Mouse (Mus musculus) brain, embryonic 14.5 days (tissue): ENCODE results near the gene Mybpc3. TPM values are rescaled to one million over a fixed set of nuclear protein-coding genes. Genes with fewer than 3 reads are reported as not detected.

Experiments
- DNase-seq: peaks from one replicate; pipeline ENCODE4 v3.0.0-alpha.2; 2011; ENCODE audit warnings: low read depth
- CTCF ChIP-seq: fragments of 200-500 bp; IDR thresholded peaks from 2 replicates; pipeline ENCODE4 v1.5.1; 2012; ENCODE audit warnings: inconsistent platforms, mild to moderate bottlenecking, moderate library complexity, borderline replicate concordance; ENCODE audit not compliant: insufficient read depth, insufficient read length; ENCODE audit errors: extremely low read depth
- POLR2A ChIP-seq: fragments of 200-500 bp; IDR thresholded peaks from 2 replicates; pipeline ENCODE4 v1.6.1; 2012; ENCODE audit warnings: mild to moderate bottlenecking, inconsistent platforms, borderline replicate concordance; ENCODE audit not compliant: poor library complexity, insufficient read depth, insufficient read length, severe bottlenecking; ENCODE audit errors: extremely low read depth
- polyA plus RNA-seq: library from polyadenylated mRNA; depleted of rRNA; stranded (reverse); fragments of >200 nt; gene quantifications from 2 replicates; pipeline ENCODE4 v1.2.3, GENCODE M21; 2012

Mybpc3 gene
- polyA plus RNA-seq, 1 experiment: 0.03 TPM

DNA sequence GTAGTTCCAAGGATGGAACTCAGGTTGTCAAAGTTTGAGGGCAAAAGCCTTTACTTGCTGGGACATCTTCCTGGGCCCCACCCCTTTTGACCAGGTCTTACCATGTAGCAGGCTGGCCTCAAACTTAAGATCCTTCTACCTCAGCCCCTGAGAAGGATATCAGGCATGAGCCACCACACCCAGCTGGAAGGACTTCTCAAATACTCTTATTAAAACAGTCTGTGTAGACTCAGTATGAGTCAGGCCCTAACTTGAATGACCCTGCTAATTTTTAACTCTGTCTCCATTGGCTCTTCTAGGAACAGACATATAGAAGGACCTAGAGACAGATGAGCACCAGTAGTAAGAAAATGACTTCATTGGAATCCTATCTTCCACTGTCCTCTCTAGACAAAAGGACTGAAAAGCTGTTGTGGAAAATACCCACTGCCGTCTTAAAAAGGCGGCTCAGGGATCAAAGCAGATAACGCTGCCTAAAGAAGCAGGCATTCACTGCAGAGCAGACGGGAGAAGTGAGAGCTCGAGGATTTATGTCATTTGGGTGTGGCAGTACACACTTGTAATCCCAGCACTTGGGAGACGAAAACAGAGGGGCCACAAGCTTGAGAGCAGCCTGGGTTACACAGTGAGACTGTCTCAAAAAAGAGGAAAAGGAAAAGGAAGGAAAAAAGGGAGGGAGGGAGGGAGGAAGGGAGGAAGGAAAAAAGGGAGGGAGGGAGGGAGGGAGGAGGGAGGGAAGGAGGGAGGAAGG lies 39.2 kb downstream of the Mybpc3 start:
- TF ChIP-seq POLR2A (no peak), CTCF (no peak)
- DNase-seq: no peak

DNA sequence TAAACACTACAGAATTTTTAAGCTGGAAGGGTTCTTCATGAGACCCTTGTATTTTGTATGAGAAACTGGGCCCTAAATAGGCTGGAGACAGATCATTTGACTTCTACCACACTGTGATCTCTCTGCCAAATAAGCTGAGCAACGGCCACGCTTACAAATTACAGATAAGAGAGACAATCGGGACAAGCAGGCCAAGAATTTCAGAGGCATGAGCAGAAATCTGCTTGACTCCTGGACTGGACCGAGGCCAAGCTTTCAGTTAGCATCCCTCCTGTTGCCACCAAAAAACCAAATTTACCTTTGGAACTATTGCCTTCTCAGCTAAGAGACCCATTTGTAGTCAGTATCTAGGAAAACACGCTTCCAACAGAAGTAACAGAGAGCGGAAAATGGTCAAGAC lies 42.6 kb downstream of the Mybpc3 start:
- DNase-seq: no peak
- no peak for TF ChIP-seq POLR2A
- no peak for TF ChIP-seq CTCF

DNA sequence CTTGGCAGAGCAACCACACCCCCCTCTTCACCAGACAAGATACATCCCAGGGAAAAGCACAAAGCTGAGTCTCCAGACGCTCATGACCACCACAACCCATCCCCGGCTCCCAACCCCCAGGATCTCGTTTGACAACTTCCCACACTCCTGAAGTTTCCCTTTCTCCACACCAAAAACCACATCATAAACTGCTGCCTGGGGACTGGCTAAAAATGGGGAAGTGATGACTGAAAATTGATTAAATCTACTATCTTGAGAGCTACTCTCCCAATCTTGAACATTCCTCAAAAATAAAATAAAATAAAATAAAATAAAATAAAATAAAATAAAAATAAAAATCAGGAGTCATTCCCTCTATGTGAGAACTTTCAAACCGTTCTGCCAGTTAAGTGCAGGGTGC lies 45.0 kb downstream of the Mybpc3 start:
- no peak for DNase-seq
- no peak for TF ChIP-seq POLR2A
- TF ChIP-seq CTCF: no peak

DNA sequence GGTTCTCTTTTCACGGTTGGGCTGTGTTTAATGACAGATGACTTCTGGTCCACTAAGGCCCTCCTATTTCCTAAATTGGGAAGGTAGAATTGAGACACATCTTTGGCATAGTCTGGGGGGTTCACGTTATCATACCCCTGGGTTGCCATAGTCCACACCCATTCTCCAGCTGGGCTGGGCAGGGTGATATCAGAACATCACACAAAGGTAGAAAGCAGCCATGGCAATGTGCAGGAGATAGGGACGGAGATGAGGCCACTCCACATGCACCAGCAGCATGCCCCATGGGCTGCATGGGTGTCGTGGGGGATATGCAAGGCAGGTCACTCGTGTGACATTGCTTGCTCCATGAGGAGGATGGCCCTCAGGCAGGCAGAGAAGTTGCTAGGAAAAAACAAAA lies 45.6 kb downstream of the Mybpc3 start:
- no peak for TF ChIP-seq POLR2A
- no peak for DNase-seq

DNA sequence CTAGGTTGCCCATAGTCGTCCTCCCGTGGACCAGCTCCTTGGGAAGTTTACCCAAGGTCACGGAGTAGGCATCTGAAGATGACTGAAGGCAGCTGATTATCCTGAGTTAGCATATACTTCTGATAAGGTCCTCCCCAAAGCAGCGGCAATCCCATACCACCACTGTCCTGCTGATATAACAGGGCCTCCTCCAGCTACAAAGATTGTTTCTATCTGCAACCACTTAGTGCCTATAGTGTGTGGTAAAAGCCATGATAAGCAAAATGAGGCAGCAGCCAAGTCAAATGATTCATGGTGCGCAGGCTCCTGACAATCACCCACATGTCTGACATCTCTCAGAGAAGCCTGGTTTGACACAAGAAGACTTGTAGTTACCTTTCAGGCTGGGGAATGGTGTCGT lies 47.0 kb downstream of the Mybpc3 start:
- TF ChIP-seq POLR2A (no peak), CTCF (no peak)
- DNase-seq: no peak

DNA sequence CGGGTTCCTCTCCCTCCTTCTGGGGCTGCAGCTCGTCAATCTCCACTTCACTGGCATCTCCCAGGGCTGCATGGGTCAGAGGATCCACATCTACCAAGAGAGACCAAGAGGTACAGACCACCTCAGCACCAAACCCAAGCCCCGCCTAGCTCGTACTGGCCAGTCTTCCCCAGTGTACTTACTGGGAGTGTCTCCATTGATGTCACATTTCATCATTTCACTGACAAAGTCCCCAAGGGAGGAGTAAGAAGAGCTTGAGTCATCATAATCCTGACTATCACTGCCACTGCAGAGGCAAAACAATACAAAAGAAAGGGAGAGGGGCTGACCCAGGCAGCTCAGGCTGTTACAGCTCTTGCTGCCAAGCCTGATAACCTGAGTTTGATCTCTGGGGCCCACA lies 49.7 kb downstream of the Mybpc3 start:
- no peak for DNase-seq
- TF ChIP-seq POLR2A (no peak), CTCF (no peak)

DNA sequence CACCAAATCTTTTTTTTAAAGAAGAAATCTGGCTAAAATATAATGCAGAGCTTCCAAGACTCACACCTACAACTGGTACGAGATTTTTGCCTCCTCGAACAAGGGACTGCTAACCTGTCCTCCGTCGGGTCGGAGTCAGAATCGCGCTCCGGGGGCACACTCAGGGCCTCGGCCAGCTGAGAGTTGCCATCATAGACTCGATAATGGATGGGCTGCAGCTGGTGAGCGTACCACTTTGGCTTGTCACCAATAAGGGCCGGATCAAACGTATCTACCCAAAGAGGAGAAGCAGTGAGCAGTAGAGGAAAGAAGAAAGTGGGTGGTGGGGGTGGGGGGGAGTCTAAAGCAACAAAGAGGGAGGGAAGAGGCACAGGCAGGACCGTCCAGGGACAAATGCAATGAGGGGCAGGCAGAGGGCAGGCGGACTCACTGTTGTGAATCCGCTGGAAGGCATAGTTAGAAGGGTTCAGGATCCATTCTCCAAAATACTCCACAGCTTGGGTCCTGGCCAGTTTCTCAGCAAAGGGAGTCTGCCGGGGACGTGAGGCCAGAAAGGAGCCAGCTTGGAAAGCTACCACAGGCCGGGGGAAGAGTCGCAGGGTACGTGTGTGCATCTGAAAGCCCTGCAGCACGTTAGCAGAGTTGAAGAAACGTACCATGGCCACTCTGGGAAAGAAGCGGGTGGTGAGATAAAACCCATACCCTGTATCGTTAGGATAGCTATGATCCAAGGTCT lies 51.8 kb downstream of the Mybpc3 start:
- no peak for DNase-seq
- no peak for TF ChIP-seq POLR2A
- no peak for TF ChIP-seq CTCF

DNA sequence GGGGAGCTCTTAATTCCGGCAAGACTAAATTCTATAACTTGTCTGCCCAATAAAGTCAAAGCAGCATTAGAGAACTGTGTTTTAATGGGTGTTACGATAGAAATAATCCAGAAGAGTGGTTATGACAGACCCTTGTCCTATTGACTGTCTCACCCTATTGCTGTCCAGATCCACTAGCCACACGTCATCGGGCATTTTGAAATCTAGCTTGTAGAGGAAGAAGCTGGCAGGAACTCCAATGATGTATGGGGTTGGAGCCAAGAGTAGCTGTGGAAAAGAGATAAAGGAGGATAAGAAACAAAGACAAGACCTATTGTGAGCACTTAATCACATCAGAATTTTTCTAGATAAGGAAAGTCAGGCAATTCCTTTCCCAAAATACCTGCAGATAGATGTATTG lies 57.5 kb downstream of the Mybpc3 start:
- TF ChIP-seq POLR2A: no peak
- no peak for TF ChIP-seq CTCF
- no peak for DNase-seq

DNA sequence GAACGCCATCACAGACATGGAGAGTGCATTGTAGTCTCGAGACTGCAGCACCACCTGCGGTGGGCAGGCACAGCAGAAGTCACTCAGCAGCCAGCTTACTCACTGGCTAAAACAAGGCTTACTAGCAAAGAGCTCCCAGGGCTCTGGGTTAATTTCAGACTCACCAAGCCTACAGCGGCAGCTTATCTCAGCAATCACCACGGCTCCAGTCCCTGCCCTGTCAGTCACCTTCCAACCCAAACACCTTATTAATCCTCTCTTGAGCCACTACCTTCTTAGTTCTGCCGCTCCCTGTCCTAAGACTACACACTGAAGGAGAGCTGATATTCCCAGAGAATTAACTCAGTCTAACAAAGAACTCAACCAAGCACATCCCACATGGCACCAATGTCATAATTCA lies 58.3 kb downstream of the Mybpc3 start:
- TF ChIP-seq POLR2A (no peak), CTCF (no peak)
- DNase-seq: no peak

DNA sequence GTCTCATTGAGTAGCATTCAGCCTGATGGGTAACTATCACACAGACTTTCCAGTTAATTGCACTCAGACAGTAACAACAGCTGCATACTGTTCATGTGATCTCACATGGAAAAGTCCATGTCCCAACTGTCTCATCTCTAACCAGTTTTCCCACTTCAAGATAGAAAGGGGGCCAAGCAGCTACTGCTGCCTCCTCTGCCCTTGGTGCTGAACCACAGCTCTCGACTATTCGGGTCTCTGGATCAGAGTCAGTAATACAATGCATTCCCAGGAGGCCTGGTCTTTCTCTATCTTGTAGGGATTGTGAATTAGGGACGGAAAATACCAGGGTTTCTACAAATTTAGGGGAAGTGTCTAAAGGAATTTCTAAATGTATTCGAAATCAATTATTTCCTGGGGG lies 61.9 kb downstream of the Mybpc3 start:
- no peak for DNase-seq
- TF ChIP-seq POLR2A: no peak
- no peak for TF ChIP-seq CTCF

DNA sequence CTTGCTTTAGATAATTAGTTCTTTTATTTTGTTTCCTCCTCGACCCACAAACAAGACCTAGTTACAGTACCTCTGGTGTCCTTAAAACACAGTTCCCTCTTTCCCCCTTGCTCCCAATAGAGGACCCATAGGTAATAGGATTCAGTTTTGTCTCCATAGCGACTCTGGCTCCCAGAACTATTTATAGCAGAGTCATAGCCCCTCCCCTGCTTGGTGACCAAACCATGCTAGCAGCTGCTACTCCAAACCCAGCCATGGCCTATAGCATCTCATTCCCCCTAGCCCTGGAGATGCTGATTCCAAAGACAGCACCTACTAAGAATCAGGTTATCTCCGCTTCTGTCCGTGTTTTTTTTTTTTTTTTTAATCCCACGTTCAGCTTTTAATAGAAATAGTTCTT lies 62.8 kb downstream of the Mybpc3 start:
- TF ChIP-seq POLR2A (no peak), CTCF (no peak)
- DNase-seq: peak; percentile 28

DNA sequence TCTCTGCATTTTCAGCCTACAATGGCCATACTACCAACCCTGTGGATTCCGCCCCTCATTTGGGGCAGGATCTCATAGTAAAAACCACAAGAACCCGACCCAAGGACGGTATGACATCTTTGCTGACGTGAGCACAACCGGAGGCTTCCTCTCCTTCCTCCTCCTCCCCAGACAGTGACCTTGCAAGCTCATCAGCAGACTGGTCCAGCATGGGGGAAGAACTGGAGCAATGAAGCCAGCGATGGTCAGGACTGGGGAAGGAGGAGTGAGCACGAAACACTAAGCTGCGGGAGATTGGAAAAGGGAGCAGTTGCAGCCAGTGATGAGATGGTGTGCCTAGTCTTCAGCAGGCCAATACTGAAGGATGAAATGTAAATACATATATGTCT lies 64.1 kb downstream of the Mybpc3 start:
- TF ChIP-seq POLR2A (no peak), CTCF (no peak)
- DNase-seq: peak; percentile 29

DNA sequence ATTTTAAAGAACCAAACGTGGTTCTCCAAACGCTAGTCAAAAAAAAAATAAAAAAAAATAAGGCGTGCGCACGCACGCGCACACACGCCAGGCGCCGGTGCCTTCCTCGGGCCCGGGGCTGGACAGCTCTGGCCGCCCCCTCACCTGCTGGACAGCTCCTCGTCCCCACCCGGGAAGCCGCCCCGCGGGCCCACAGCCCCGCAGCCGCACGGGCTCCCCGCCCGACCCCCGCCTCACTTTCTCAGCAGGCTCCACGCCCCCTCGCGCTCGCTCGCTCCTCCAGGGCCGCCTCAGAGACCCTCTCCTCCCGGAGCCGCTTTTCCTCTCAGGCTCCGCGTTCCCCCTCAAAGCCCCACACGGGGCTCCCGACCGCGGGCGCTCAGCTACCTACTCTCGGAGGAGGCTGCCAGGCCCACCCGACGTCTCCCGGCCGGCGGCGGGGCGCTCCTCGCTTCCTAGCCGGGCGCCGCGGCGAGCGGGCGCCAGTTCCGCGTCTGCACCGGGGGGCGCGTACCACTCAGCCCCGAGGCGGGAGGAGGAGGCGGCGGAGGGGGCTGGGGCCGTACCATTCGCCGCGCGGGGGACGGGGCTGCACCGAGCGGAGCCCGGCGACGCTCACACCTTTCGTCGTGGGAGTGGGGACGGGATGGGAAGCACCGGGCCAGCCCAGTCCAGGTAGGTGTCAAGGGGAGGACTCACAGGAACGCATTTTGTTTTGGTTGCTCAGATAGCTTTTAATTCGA lies 64.6 kb downstream of the Mybpc3 start:
- peak; percentile 97 for DNase-seq
- TF ChIP-seq CTCF (no peak), POLR2A (peak; percentile 84)
